ENCODE assay signal across 9 mouse cellular contexts in the genomic region with DNA sequence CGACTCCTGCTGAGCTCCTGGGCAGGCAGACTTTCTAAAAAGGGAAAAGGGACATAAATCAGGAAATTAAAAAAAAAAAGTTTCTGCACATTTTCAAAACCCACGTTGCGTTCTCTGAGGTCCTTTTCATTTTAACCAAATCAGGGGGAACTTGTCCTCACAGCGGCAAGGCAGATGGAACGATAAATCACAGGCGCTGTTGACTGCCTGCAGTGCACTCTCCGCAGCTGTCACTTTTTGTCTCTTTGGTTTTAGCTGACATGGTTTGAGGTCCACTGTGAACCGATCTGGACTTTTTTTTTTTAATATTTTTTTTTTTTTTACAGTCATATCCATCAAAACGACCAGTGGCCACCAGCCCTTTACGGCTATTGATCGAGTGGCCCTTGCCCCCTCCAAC.
DNase-seq lines count a peak whose midpoint lies in the region; ATAC-seq and TF ChIP-seq lines count a peak whose summit lies in the region.
"Had no signal": no experiment of that assay in that cellular context is flagged by ENCODE, and none has a peak within 500 bp of the region (broad histone marks: within the 10 kb centered on the region; RNA-seq: fewer than 3 reads in every experiment).

No protein-coding gene starts in this region.

- no peaks in the 10 kb centered on the region for H3K36me3 ChIP-seq in lung, embryonic 15.5 days
- no peaks in the 10 kb centered on the region for H3K36me3 ChIP-seq in limb, embryonic 14.5 days (ENCODE audit: control insufficient read depth, insufficient read depth, low read length)
- no peaks in the 10 kb centered on the region for H3K36me3 ChIP-seq in neural tube, embryonic 15.5 days
- H3K36me3 ChIP-seq: liver, embryonic 13.5 days had no signal

- peak overlapping the region; percentile 56 for H3K4me2 ChIP-seq in lung, embryonic 15.5 days
- H3K4me2 ChIP-seq in limb, embryonic 14.5 days (replicated peaks; ENCODE audit: low read depth, low read length, severe bottlenecking): peak overlapping the region; percentile 51; the same call in 1 of the 2 replicates
- H3K4me2 ChIP-seq in neural tube, embryonic 15.5 days: peak overlapping the region; percentile 63

- no peak overlapping the region for H3K9ac ChIP-seq in lung, embryonic 15.5 days
- no peak overlapping the region for H3K9ac ChIP-seq in limb, embryonic 14.5 days (ENCODE audit: low read depth, low read length, severe bottlenecking)
- H3K9ac ChIP-seq in neural tube, embryonic 15.5 days (replicated peaks): no peak overlapping the region
- H3K9ac ChIP-seq: liver, embryonic 13.5 days had no signal

- no peaks in the 10 kb centered on the region for H3K9me3 ChIP-seq in lung, embryonic 15.5 days
- H3K9me3 ChIP-seq in limb, embryonic 14.5 days (ENCODE audit: control insufficient read depth, low read length): no peaks in the 10 kb centered on the region
- no peaks in the 10 kb centered on the region for H3K9me3 ChIP-seq in neural tube, embryonic 15.5 days (replicated peaks)
- H3K9me3 ChIP-seq: liver, embryonic 13.5 days had no signal

- no peak for DNase-seq in gastrocnemius, adult 2 months
- DNase-seq in gastrocnemius, postnatal 36 days: no peak
- DNase-seq in lung, postnatal 4 days: no peak
- DNase-seq in limb, embryonic 14.5 days (ENCODE audit: low spot score): peak; percentile 56
- no peak for DNase-seq in layer of hippocampus, postnatal 14 days (ENCODE audit: low spot score in 2 of 2)
- DNase-seq in left cerebral cortex, adult 18-20 months (ENCODE audit: low spot score in 2 of 2): no peak
- DNase-seq: liver, embryonic 13.5 days had no signal

- H3K4me1 ChIP-seq in lung, embryonic 15.5 days: peaks cover 37% of the 10 kb centered on the region
- peaks cover 41% of the 10 kb centered on the region for H3K4me1 ChIP-seq in limb, embryonic 14.5 days (ENCODE audit: control insufficient read depth, insufficient read depth, low read length)
- peaks cover 41% of the 10 kb centered on the region for H3K4me1 ChIP-seq in neural tube, embryonic 15.5 days
- H3K4me1 ChIP-seq: liver, embryonic 13.5 days had no signal

- H3K4me3 ChIP-seq in gastrocnemius, adult 2 months: peak overlapping the region; percentile 70
- no peak overlapping the region for H3K4me3 ChIP-seq in lung, embryonic 15.5 days
- no peak overlapping the region for H3K4me3 ChIP-seq in limb, embryonic 14.5 days (replicated peaks; ENCODE audit: low read length)
- no peak overlapping the region for H3K4me3 ChIP-seq in neural tube, embryonic 15.5 days (replicated peaks)
- H3K4me3 ChIP-seq: liver, embryonic 13.5 days had no signal

- no peak for TF ChIP-seq CTCF in gastrocnemius, adult 2 months (IDR thresholded peaks at IDR 0.05)

- peaks cover 12% of the 10 kb centered on the region; the same call in 1 of the 2 replicates for H3K27me3 ChIP-seq in lung, embryonic 15.5 days
- 0 out of 2 replicates have a peak, but pooled peaks cover 3% of the 10 kb centered on the region for H3K27me3 ChIP-seq in limb, embryonic 14.5 days (ENCODE audit: control insufficient read depth, insufficient read depth, low read length)
- no peaks in the 10 kb centered on the region for H3K27me3 ChIP-seq in neural tube, embryonic 15.5 days (replicated peaks)

- no peak for TF ChIP-seq POLR2A in limb, embryonic 14.5 days (IDR thresholded peaks at IDR 0.05; ENCODE audit: borderline replicate concordance, extremely low read depth, insufficient read depth, insufficient read length)

- intact Hi-C loops in gastrocnemius, adult 2 months (cut with DNase I): no loop called here
- intact Hi-C loops in gastrocnemius, postnatal 36 days (cut with DNase I): no loop called here

- peak overlapping the region; percentile 78; the same call in 1 of the 2 replicates for H3K27ac ChIP-seq in gastrocnemius, adult 2 months
- H3K27ac ChIP-seq in lung, embryonic 15.5 days: peak overlapping the region; percentile 59
- H3K27ac ChIP-seq in limb, embryonic 14.5 days (replicated peaks; ENCODE audit: low read depth, low read length): peak overlapping the region; percentile 67
- peak overlapping the region; percentile 90 for H3K27ac ChIP-seq in neural tube, embryonic 15.5 days (replicated peaks)
- H3K27ac ChIP-seq: liver, embryonic 13.5 days had no signal

- WGBS in lung, embryonic 15.5 days: 31% methylated on average over 11 of the region's 11 CpGs
- WGBS in limb, embryonic 14.5 days: 26% methylated on average over 11 of the region's 11 CpGs
- 21% methylated on average over 11 of the region's 11 CpGs for WGBS in neural tube, embryonic 15.5 days

- no peak for ATAC-seq in lung, embryonic 15.5 days (ENCODE audit: borderline replicate concordance, extremely low read depth, low FRiP score, low TSS enrichment)
- ATAC-seq in limb, embryonic 14.5 days (ENCODE audit: low FRiP score, low read depth): peak; percentile 32; the same call in 1 of the 2 replicates
- no peak for ATAC-seq in neural tube, embryonic 15.5 days (ENCODE audit: low FRiP score)
